Mouse (Mus musculus) testis, adult 2 months (tissue): ENCODE measurements around the gene Stx5a. TPM values are rescaled to one million over a fixed set of nuclear protein-coding genes. Genes with fewer than 3 reads are reported as not detected.
A peak's percentile ranks its signal among the peaks of the same experiment; 100 is the strongest.

Experiments used
- H3K27ac ChIP-seq: fragments of 200-500 bp; 2 replicates; pipeline ENCODE4 v1.5.1; 2012; ENCODE audit warnings: low read depth, low read length; ENCODE audit not compliant: control insufficient read depth, insufficient read depth
- H3K27me3 ChIP-seq: fragments of 200-500 bp; 2 replicates; pipeline ENCODE4 v1.6.1; 2012; ENCODE audit warnings: mild to moderate bottlenecking, low read length, moderate library complexity; ENCODE audit not compliant: control insufficient read depth, insufficient read depth
- H3K36me3 ChIP-seq: fragments of 200-500 bp; 2 replicates; pipeline ENCODE4 v1.6.1; 2012; ENCODE audit warnings: mild to moderate bottlenecking, low read length; ENCODE audit not compliant: control insufficient read depth, insufficient read depth
- H3K4me1 ChIP-seq: fragments of 200-500 bp; 2 replicates; pipeline ENCODE4 v1.6.1; 2012; ENCODE audit warnings: low read length; ENCODE audit not compliant: control insufficient read depth, insufficient read depth
- H3K4me3 ChIP-seq: fragments of 200-500 bp; 2 replicates; pipeline ENCODE4 v1.5.1; 2012; ENCODE audit warnings: low read depth, mild to moderate bottlenecking, low read length, moderate library complexity, mixed read lengths; ENCODE audit not compliant: control insufficient read depth
- CTCF ChIP-seq: fragments of 200-500 bp; IDR thresholded peaks from 2 replicates; pipeline ENCODE4 v1.5.1; 2012; ENCODE audit warnings: low read depth, mild to moderate bottlenecking, inconsistent platforms, low read length, moderate library complexity; ENCODE audit not compliant: control insufficient read depth, insufficient read depth, insufficient replicate concordance
- POLR2A ChIP-seq: fragments of 200-500 bp; IDR thresholded peaks from 2 replicates; pipeline ENCODE4 v1.6.1; 2012; ENCODE audit warnings: low read depth, mild to moderate bottlenecking, inconsistent platforms, low read length, moderate library complexity; ENCODE audit not compliant: control insufficient read depth
- polyA plus RNA-seq: library from polyadenylated mRNA; depleted of rRNA; stranded (reverse); fragments of >200 nt; gene quantifications from 2 replicates; pipeline ENCODE4 v1.2.3, GENCODE M21; 2012

The Stx5a gene
- polyA plus RNA-seq, 1 experiment: 61.5 TPM

DNA sequence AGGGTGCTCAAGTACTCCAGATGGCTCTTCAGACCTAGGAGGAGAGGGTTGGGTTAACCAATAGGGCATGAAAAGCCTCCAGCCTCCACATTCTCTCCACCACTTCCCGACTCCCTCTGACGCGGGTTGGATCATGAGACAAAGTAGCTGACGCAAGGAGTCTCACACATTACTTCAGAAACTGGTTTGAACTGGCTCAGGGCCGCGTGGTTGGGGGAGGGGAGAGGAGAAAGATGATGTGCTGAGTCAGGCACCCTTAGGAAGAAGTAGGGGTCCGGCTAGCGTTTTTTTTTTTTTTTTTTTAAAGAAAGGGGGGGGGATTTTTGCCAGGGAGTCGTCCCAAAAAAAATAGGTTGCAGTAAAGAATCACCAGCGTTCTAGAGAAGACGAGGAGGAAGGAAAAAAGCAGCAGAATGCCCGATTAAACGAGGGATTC lies 28.3 kb upstream of the Stx5a start:
- Histone ChIP-seq H3K27me3 (no peaks in the 10 kb centered on the region), H3K36me3 (peaks cover 2% of the 10 kb centered on the region), H3K4me1 (peaks cover 11% of the 10 kb centered on the region), H3K4me3 (peak overlapping the region; percentile 85), H3K27ac (peak overlapping the region; percentile 73)
- no peak for TF ChIP-seq POLR2A
- no peak for TF ChIP-seq CTCF

DNA sequence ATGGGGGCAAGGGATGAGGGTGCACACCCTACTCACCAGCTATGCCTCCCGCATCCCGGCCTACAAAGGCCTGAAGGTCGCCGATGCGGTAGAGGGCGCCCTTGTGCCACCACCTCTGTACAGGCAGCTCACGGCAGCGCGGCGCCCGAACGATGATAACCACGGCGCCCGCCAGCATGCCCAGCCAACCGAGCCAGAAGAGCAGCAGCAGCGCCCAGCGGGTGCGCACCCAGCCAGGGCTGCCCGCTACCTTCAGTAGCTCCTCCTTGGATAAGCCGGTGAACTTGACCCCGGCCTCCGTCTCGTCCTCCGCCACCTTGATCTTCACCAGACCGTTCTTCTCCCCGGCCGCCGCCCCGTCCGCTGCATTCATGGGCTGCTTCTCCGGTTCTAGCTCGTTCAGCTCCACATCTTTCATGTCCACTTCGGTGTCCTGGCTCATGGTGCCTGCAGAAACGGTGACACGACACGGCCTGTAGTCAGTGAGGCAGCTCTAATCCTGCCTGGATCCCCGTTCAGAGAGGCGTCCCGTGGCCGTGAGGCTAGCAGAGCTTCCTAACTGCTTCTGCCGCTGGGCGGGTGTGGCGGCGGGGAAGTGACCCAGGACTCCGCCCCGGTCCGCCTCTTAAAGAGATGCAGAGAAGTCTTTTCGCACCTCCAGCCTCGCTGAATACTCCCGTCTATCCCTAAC lies 27.8 kb upstream of the Stx5a start:
- Histone ChIP-seq H3K36me3 (peaks cover 2% of the 10 kb centered on the region), H3K27ac (peak overlapping the region; percentile 73), H3K27me3 (no peaks in the 10 kb centered on the region), H3K4me3 (peak overlapping the region; percentile 85), H3K4me1 (peaks cover 11% of the 10 kb centered on the region)
- TF ChIP-seq CTCF (peak; percentile 58; the same call in 1 of the 2 replicates), POLR2A (peak; percentile 90)

DNA sequence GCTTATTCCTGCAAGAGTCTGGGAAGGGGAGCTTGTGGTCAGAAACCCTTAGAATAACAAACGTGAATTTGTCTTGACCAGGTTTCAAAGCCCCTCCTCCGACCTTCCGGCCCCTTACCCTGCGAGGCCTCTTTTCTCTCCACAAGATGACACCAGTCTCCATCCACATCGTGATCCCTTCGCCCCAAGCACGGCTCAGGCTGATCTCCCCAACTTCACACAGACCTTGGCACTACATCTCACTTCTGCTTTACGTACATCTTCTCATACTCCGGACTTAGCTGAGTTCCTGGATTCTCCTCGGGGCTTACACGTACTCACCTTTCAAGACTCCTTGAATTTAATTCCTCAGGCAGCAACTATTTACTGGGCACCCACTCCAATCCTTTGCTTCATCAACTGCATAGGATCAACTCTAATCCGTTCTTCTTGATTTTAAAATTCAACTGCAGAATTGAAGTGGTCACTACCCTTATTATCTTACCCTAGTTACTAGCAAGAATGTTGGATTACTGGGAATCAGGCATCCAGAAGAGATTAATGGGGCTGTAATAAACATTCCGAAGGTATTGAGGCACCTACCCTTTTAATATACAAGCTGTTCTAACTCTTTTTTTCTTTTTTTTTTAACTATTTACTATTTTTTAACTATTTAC lies 27.1 kb upstream of the Stx5a start:
- peaks cover 2% of the 10 kb centered on the region for H3K36me3 ChIP-seq

DNA sequence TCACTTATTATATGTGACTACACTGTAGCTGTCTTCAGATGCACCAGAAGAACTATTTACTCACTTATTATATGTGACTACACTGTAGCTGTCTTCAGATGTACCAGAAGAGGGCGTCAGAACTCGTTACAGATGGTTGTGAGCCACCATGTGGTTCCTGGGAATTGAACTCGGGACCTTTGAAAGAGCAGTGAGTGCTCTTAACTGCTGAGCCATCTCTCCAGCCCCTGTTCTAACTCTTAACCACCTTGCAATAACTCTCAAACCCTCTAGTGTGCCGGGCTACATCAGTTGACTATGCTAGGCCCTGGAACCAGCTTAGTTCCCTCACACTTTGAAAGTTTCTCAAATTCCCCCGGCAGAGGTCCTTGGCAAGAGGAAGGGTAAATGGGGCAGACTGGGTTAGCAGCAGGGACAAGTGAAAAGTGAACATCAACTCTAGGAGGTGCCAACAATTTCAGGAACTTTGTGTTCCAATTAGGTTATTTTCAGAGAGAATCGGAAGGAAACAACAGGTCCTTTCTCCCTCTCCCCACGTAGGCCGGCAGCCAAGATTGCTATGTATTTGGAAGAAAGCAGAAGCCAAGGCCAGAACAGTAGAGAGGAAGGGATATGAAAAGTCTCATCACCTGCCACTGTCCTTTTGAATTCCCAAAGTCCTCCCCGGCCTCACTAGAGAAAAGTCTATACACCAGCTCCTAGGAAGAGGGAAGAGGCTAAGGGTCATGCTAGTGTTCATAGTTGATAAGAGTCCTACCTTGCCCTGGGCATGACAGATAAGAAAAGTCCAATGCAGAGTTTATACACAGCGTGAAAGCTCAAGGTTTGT lies 26.3 kb upstream of the Stx5a start:
- H3K36me3 ChIP-seq: peaks cover 2% of the 10 kb centered on the region; the same call in 1 of the 2 replicates
- H3K4me3 ChIP-seq: no peak overlapping the region
- peak overlapping the region; percentile 70 for H3K27ac ChIP-seq
- peaks cover 11% of the 10 kb centered on the region for H3K4me1 ChIP-seq
- no peaks in the 10 kb centered on the region for H3K27me3 ChIP-seq
- TF ChIP-seq CTCF: no peak
- no peak for TF ChIP-seq POLR2A

More for the DNA sequence above, 27.1 kb upstream of the Stx5a start:
- Histone ChIP-seq H3K27ac (peak overlapping the region; percentile 40), H3K4me1 (peaks cover 11% of the 10 kb centered on the region), H3K4me3 (peak overlapping the region; percentile 85), H3K27me3 (no peaks in the 10 kb centered on the region)
- TF ChIP-seq CTCF (no peak), POLR2A (no peak)

DNA sequence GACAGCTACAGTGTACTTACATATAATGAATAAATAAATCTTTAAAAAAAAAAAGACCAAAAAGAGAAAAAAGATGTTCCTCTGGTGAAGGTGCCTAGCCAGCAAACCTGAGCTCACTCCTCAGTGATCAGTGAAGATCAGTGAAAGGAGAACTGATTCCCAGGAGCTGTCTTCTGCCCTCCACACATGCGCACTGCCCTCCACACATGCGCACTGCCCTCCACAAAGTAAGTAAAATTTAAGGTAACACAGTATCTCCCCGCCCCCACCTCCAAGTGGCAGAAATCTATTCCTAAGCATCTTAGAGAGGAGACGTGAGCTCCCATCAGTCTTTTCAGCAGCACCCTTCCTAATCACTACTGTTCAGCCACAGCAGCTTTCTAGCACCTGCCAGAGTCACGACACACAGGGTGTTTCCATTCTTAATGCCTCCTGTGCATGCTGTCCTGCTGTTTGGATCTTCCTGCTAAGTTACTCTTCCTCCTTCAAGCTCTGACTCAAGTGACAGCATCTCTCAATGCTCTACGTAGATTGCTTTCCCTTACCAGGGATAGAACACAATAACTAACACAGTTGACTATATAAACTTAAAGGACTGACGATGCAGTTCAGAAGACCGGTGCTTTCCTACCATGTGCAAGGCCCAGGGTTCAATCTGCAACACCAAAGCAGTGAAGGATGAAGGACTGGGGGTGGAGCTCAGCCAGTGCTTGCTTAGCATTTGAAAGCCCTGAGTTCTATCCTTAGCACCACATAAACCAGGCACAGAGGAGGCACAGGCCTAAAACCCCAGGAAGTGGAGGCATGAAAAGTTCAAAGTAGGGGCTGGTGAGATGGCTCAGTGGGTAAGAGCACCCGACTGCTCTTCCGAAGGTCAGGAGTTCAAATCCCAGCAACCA lies 25.1 kb upstream of the Stx5a start:
- Histone ChIP-seq H3K4me1 (peaks cover 11% of the 10 kb centered on the region), H3K4me3 (no peak overlapping the region), H3K27ac (no peak overlapping the region), H3K36me3 (no peaks in the 10 kb centered on the region; the same call in 1 of the 2 replicates), H3K27me3 (no peaks in the 10 kb centered on the region)
- no peak for TF ChIP-seq CTCF
- TF ChIP-seq POLR2A: no peak

DNA sequence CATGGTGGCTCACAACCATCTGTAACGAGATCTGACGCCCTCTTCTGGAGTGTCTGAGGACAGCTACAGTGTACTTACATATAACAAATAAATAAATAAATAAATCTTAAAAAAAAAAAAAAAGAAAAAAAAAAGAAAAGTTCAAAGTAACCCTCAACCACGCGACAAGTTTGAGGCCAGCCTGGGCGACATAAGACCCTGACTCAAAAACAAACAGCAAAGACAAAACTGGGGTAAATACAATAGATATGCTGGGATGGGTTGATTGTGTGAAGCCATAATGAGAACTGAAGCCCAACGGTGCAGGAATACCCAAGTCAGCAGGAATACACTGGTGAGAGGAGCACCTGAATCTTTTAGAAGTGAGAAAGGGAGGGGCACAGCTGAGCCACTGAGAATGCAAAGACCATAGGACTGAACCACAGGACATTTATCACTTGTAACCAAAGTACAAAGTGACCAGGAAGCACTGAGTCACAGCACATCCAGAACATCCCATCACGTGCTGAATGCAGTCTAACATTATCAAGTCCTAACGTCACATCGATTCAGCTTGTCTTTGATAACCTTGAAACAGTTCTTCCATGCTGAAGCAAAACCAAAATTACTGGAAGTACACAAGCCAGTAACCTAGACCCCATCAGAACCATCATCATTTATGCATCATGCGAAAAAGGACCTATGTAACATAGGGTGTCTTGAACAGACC lies 24.3 kb upstream of the Stx5a start:
- H3K27me3 ChIP-seq: no peaks in the 10 kb centered on the region
- H3K4me1 ChIP-seq: peaks cover 11% of the 10 kb centered on the region
- no peaks in the 10 kb centered on the region; the same call in 1 of the 2 replicates for H3K36me3 ChIP-seq
- H3K4me3 ChIP-seq: no peak overlapping the region
- TF ChIP-seq POLR2A (no peak), CTCF (no peak)
- H3K27ac ChIP-seq: no peak overlapping the region
